Mouse (Mus musculus) bone marrow macrophage, adult 2 months (primary cell): Measurements from ENCODE around the gene 3110001I22Rik. TPM values are rescaled to one million over a fixed set of nuclear protein-coding genes. Genes with fewer than 3 reads are reported as not detected.

Experiments used
- H3K27ac ChIP-seq: 2 replicates; pipeline ENCODE4 v1.5.1; 2012; ENCODE audit warnings: low read depth, low read length; ENCODE audit not compliant: insufficient read depth
- H3K4me1 ChIP-seq: 2 replicates; pipeline ENCODE4 v1.6.1; 2012; ENCODE audit warnings: low read length; ENCODE audit not compliant: control insufficient read depth, insufficient read depth
- H3K4me3 ChIP-seq: 2 replicates; pipeline ENCODE4 v1.5.1; 2012; ENCODE audit warnings: mild to moderate bottlenecking, low read length, moderate library complexity; ENCODE audit not compliant: insufficient read depth
- CTCF ChIP-seq: IDR thresholded peaks from 2 replicates; pipeline ENCODE4 v1.5.1; 2012; ENCODE audit warnings: low read depth, mild to moderate bottlenecking, low read length, moderate library complexity
- POLR2A ChIP-seq: IDR thresholded peaks from 2 replicates; pipeline ENCODE4 v1.6.1; 2012; ENCODE audit warnings: mild to moderate bottlenecking, low read depth, low read length, borderline replicate concordance
- polyA plus RNA-seq: library from polyadenylated mRNA; stranded (reverse); fragments of >200 nt; gene quantifications from 2 replicates; pipeline ENCODE4 v1.2.4, GENCODE M21; 2012; ENCODE audit not compliant: missing spikeins, insufficient read depth, insufficient read length

Gene 3110001I22Rik
- polyA plus RNA-seq, 1 experiment: 3.6 TPM

DNA sequence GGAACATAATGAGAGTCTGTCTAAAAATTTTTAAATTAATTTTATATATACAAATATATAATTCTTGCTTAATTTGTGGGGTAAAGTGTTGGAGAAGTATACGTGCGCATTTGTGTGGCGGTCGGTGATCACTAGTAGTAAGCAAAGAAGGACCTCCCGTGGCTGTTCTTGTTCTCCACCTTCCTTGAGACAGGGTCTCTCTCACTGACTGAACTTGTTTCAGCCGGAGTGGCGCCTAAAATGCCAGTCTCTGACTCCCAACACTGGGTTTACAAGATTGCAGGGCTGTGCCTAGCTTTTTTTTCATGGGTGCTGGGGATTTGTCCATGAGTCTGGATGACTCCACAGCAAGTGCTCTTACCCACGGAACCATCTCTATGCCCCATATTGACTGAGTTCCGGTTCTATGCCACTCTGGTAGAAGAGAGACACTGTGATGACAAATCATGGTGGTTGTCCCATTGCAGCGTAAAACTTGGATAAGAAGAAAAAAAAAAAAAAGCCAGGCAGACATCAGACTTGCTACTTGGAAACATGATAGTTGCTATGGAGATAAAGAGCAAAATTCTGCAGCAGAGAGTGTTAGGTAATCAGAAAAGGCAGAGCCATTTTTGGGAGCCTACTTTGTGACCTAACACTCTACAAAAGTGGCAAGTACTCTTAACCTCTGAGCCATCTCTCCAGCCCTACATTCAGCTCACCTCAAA lies 3.2 kb upstream of the 3110001I22Rik start:
- Histone ChIP-seq H3K4me3 (no peak overlapping the region), H3K4me1 (peaks cover 11% of the 10 kb centered on the region), H3K27ac (no peak overlapping the region)
- TF ChIP-seq POLR2A (no peak), CTCF (no peak)

DNA sequence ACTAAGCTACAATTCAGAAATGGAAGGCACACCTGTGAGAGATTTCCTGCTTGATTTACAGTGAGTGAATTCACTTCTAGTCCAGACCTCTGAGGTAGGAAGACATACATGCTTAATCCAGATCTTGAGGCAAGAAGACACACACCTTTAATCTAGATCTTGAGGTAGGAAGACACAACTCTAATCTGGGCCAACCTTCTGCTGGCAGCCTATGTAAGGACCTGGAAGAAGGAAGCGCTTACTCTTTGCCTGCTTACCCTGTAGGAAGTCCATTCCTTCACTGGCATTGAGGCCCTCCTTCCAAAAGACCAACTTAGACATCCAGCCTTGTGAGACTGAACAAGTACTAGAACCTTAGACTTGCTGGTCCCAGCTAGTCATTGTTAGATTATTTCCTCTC lies 2.4 kb upstream of the 3110001I22Rik start:
- H3K4me3 ChIP-seq: no peak overlapping the region
- TF ChIP-seq POLR2A: no peak
- no peak for TF ChIP-seq CTCF
- peaks cover 11% of the 10 kb centered on the region for H3K4me1 ChIP-seq
- no peak overlapping the region for H3K27ac ChIP-seq

- peak overlapping the region; percentile 64; the same call in 1 of the 2 replicates for H3K27ac ChIP-seq
- peak overlapping the region; percentile 77; the same call in 1 of the 2 replicates for H3K4me3 ChIP-seq
- peaks cover 11% of the 10 kb centered on the region for H3K4me1 ChIP-seq
Measured at GRCm38 (mm10) chr16:13670896-13671295, 833 bp upstream of the 3110001I22Rik start.

DNA sequence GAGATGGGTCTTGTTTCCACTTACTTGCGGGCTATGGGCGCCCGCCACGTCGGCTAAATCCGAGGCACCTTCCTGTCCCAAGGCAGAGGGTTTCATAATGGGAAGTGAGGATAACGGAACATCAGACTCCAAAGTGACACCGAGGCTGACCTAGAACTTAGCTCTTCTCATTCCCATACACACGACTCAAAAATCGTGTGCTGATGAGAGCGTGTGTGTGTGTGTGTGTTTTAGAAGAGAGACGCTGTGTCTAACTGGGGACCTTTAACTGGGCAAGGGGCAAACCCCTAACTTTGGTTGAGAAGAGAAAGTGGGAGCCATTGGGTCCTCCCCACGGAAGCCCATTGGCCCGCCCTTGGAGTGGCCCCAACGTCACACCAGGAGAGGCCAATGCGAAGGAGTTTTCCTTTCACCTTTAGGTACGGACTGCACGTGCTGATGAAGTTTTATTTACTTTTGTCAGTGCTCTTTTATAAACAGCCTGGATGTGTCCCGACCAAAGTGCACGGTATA lies 713 bp downstream of the 3110001I22Rik start:
- TF ChIP-seq POLR2A: no peak
- TF ChIP-seq CTCF: no peak
- Histone ChIP-seq H3K4me1 (peaks cover 8% of the 10 kb centered on the region), H3K4me3 (peak overlapping the region; percentile 77), H3K27ac (peak overlapping the region; percentile 67)

DNA sequence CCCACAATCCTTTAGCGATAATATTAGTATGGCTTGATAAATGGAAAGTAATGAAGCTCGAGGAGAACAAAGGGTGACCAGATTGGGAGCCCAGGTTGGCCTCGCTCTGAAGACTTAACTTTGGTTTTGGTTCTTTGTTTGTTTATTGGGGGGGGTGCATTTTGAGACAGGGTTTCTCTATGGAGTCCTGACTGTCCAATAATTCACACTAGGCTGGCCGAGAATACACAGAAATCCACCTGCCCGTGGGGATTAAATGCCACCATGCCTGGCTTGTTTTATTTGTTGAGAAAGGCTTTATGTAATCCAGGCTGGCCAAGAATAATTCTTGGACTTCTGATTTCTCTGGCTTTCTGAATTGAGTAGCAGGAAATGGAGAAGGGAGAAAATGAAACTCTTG lies 1.4 kb downstream of the 3110001I22Rik start:
- Histone ChIP-seq H3K27ac (no peak overlapping the region), H3K4me1 (peaks cover 8% of the 10 kb centered on the region), H3K4me3 (peak overlapping the region; percentile 77)
- TF ChIP-seq CTCF: no peak
- TF ChIP-seq POLR2A: no peak

GRCm38 (mm10) chr16:13674511-13674910 lies 2.8 kb downstream of the 3110001I22Rik start:
- TF ChIP-seq POLR2A: no peak
- TF ChIP-seq CTCF: no peak
- Histone ChIP-seq H3K27ac (no peak overlapping the region), H3K4me3 (no peak overlapping the region), H3K4me1 (peaks cover 6% of the 10 kb centered on the region)

- H3K27ac ChIP-seq: no peak overlapping the region
- H3K4me1 ChIP-seq: no peaks in the 10 kb centered on the region; the same call in 1 of the 2 replicates
- no peak overlapping the region for H3K4me3 ChIP-seq
- TF ChIP-seq POLR2A: no peak
- no peak for TF ChIP-seq CTCF
Measured at GRCm38 (mm10) chr16:13678601-13679319, 7.0 kb downstream of the 3110001I22Rik start.

GRCm38 (mm10) chr16:13698998-13699397 lies 27.3 kb downstream of the 3110001I22Rik start:
- TF ChIP-seq POLR2A (no peak), CTCF (peak; percentile 45)
- Histone ChIP-seq H3K4me1 (no peaks in the 10 kb centered on the region), H3K4me3 (no peak overlapping the region), H3K27ac (no peak overlapping the region)

- TF ChIP-seq POLR2A (no peak), CTCF (no peak)
- no peak overlapping the region for H3K27ac ChIP-seq
- no peak overlapping the region for H3K4me3 ChIP-seq
- H3K4me1 ChIP-seq: no peaks in the 10 kb centered on the region
Measured at GRCm38 (mm10) chr16:13702184-13702583, 30.5 kb downstream of the 3110001I22Rik start.

- no peak overlapping the region for H3K4me3 ChIP-seq
- no peak overlapping the region for H3K27ac ChIP-seq
- TF ChIP-seq CTCF: no peak
- TF ChIP-seq POLR2A: no peak
- H3K4me1 ChIP-seq: no peaks in the 10 kb centered on the region
Measured at GRCm38 (mm10) chr16:13704676-13705075, 32.9 kb downstream of the 3110001I22Rik start.
